Mouse (Mus musculus): ENCODE measurements around the gene Ccr1l1. TPM values are rescaled to one million over a fixed set of nuclear protein-coding genes. Genes with fewer than 3 reads are reported as not detected.
"Not testable (repeated sequence)": the region's sequence is repeated elsewhere in the genome, so short reads cannot be mapped to it uniquely, and the experiment has no call there.

Ccr1l1 gene
- total RNA-seq (2017): not detected in 3 replicates

DNA sequence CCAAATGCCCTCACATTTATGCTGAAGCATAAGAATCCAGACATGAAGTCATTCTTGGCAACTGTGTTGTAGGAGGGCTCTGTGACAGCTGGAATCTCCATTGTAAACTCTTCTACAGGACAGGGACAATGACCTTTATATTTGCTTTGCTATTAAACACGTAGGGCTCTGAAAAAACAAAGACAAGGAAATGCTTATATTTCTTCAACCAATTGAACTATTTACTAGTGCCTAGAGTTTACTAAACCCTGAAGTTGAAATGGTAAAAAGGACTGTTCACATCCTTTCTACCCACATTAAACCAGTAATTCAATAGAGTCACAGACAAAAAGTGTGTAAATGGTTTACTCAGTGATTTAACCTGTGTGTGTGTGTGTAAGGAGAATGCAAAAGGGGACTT, at the start of gene Ccr1l1:
Gene Ccr1l1, minus strand, starts transcription at position 101 of the 400 bp plus-strand sequence.
- ATAC-seq (replicated peaks; ENCODE audit: insufficient number of reproducible peaks, low FRiP score, low TSS enrichment, poor library complexity, severe bottlenecking): no peak

DNA sequence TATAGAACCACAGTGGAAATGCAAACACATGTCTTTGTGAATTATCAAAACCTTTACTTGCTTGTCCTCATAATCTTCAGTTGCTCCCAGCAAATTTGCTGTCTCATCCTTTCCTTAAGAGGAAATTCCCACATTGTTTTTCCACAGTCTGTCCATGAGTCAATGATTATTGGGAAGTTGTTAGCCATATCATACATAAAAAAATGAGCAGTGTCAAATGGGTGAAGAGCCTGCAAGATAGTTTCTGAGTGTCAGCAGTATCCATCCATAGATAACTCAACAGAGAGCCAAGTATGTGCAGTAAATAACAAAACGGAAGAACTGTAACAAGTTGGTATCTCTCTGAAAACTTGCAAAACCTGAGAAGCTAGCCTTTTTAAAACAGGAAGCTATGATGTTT, 43.5 kb upstream of the Ccr1l1 start, which contains the start of gene Ccr3:
Gene Ccr3, plus strand, starts transcription at position 301 of the 400 bp plus-strand sequence.
- no peak for ATAC-seq (replicated peaks; ENCODE audit: insufficient number of reproducible peaks, low FRiP score, low TSS enrichment, poor library complexity, severe bottlenecking)

DNA sequence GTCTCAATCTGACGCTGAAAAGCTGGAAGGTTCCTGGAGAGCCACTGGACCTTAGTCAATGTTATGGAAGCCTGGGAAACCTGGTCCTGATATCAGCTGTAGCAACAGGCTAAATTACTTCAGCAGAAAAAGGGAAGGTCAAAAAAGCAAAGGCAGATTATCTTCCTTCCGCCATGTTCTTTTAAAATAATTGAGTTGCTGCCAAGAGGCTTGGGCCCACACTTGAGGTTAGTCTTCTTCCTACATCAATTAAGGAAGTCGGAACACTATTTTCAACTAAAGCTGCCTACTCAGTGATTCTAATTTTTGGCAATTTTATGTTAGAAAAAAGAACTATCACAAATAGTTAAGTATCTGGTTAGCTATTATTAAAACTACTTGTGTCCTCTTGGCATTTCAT, 41.7 kb upstream of the Ccr1l1 start:
- peak; percentile 80 for ATAC-seq (replicated peaks; ENCODE audit: insufficient number of reproducible peaks, low FRiP score, low TSS enrichment, poor library complexity, severe bottlenecking)

DNA sequence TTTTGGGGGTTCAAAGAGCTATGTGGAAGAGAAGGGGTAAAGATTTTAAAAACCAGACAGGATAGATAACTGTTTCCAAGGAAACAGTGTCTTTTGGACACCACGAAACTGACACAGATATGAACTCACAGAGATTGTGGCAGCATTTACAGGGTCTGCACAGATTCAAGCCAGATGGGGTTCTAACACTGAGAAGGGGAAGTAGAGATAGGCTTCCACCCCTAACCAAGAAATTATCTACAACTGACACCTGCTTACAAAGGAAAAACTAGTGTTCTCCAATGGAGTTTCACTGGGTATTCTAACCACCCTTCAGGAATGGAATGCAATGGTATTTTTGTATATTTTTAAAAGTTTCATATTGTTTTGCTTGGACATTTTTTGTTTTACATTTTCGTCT, 37.8 kb upstream of the Ccr1l1 start:
- no peak for ATAC-seq (replicated peaks; ENCODE audit: insufficient number of reproducible peaks, low FRiP score, low TSS enrichment, poor library complexity, severe bottlenecking)

DNA sequence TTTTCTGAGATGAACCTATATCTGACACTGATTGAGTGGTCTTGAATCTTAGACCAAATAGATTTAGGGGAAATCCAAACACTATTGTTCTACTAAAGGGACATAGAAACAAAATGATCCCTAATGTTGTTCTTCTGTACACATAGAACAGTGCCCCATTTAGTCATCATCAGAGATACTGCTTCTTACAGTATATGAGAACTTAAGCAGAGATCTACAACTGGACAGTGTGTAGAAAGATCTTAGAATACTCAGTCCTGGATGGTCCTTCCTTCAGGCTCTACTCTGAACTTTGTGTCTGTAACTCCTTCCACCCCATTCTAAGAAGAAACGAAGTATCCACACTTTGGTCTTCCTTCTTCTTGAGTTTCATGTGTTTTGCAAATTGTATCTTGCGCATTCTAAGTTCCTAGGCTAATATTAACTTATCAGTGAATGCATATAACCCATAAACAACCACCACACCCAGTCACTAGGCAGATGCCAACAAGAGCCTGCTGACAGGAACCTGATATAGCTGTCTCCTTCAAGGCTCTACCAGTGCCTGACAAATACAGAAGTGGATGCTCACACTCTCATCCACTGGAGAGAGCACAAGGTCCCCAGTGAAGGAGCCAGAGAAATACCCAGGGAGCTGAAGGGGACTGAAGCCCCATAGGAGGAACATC, 36.9 kb upstream of the Ccr1l1 start:
- ATAC-seq (replicated peaks; ENCODE audit: insufficient number of reproducible peaks, low FRiP score, low TSS enrichment, poor library complexity, severe bottlenecking): no peak

DNA sequence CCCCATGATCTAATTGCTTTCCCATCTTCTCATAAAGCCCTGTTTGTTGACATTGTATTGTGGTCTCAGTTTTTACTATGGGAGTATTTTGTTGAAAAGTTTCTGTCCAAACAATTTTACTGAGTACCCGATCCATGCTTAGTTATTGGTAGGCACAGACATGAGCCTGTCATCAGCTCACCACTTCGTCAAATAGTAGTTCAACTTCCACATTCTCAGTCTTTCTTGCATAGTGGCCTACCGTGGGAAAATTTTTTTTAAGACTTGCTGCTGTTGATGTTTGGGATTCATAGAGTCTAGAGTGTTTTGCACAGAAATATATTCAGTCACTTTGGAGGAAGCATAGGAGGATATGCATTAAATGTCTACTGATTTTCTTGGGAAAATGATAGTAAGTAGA, 35.1 kb upstream of the Ccr1l1 start:
- ATAC-seq (replicated peaks; ENCODE audit: insufficient number of reproducible peaks, low FRiP score, low TSS enrichment, poor library complexity, severe bottlenecking): 0 out of 2 replicates have a peak, but pooled peaks have one; percentile 56

DNA sequence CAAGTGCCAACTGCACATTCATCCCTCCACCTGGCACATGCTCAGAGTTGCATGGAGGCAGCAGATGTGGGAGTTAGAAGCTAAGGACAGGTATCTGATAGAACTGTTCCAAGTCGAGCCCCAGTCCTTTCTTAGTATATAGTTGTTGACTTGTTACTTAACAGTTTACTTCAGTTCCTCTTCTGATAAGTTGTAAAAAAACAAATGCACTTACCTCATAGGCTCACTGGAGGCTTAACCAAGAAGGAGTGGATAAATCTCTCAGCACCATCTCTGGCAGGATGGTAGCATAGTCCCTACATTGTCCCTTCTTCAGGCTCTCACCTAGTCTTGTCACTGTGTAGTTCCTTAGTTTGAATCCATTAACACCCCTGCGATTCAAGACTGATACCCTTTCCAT, 34.5 kb upstream of the Ccr1l1 start:
- peak; percentile 71 for ATAC-seq (replicated peaks; ENCODE audit: insufficient number of reproducible peaks, low FRiP score, low TSS enrichment, poor library complexity, severe bottlenecking)

DNA sequence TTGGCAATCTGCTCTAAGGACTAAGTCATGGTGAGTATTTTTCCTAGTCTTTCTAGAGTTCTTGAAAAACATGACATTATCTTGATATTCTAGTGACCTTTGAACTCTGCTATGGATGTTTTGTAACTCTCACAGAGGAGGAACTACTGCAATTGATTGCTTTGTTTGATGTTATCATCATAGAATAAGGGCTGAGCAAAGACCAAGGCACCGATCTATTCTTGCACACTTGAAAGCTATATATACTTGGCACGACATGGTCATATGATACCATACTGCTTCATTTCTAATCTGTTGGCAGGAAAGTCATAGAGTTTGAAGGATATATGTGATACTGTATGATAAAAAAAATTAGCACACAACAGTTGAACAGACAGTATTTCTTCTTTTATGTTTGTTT, 21.6 kb upstream of the Ccr1l1 start:
- ATAC-seq (replicated peaks; ENCODE audit: insufficient number of reproducible peaks, low FRiP score, low TSS enrichment, poor library complexity, severe bottlenecking): no peak; the same call in 1 of the 2 replicates

DNA sequence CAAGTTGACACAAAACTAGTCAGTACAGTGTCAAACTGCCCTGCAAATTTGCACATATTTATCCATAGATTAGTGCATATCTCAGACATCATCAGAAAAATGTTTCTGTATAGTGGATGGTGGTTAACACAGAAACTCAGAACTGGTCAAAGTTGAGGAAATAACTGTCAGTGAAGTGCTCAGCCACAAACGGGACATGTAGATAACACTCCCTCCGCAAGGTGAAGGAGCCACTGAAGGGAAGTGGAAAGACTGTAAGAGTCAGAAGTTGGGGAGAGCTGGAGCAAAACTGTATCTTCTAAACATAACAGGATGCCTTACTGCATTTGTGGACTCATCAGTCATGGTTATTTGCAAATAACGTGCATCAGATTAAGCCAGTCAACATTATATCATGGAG, 19.5 kb upstream of the Ccr1l1 start:
- no peak for ATAC-seq (replicated peaks; ENCODE audit: insufficient number of reproducible peaks, low FRiP score, low TSS enrichment, poor library complexity, severe bottlenecking)

DNA sequence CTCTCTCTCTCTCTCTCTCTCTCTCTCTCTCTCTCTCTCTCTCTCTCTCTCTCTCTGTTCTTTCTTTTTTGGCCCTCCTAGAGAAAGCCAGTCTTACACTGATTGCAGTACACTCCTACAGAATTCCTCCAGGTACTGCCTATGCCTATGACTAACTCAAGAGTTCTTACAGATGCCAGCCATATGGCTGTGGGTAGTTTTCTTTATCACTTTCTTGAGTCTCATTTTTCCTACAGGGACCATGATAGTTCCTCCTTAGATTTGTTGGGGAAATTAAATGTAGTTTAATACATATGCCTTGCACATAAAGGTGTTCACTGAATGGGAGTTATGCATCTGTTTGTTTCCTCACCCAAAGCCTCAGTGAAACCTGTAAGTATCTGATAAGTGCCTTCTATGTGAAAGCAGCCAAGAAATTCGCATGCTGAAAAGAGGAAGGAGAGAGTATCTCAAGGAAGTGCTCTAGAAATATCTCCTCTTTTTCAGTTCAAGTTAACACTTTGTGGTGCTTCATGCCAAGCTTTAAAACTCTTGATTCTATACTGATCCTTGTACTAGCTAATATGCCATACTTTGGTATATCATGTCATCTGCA, 13.2 kb upstream of the Ccr1l1 start:
- peak; percentile 59 for ATAC-seq (replicated peaks; ENCODE audit: insufficient number of reproducible peaks, low FRiP score, low TSS enrichment, poor library complexity, severe bottlenecking)

DNA sequence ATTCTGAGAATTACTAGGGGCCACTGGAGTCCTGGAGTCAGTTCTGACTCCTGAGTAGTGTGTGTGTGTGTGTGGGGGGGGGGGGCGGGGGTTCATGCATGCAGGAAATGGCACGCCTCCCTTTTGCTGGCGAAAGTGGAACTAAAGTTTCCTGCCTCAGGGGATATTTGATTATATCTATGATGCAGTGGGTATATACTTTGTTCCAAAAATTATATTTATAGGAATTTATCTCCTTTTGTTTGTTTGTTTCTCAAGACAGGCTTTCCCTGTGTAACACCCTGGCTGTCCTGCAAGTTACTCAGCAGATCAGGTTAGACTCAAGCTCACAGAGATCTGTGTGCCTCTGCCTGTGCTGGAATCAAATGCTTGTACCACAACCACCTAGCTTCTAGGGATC, 11.5 kb upstream of the Ccr1l1 start:
- no peak for ATAC-seq (replicated peaks; ENCODE audit: insufficient number of reproducible peaks, low FRiP score, low TSS enrichment, poor library complexity, severe bottlenecking)

DNA sequence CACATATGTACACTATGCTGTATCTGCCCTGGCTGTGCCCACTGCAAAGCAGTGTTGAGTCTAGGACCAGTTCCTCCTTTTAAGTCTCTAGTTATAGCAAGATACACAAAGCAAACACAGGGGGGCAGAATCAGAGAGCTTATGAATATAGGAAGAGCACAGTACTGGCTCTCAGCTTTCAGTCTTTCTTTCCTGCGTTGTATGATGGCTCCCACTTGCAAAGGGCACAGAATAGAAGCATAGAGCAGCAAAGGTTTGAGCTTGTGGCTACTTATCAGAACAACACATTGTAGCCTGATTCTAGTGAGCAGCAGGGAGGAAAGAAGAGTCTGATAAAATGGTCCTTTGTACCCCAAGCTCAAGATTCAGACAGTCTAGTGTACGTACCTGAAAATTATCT, 8.0 kb upstream of the Ccr1l1 start:
- ATAC-seq (replicated peaks; ENCODE audit: insufficient number of reproducible peaks, low FRiP score, low TSS enrichment, poor library complexity, severe bottlenecking): peak; percentile 93

DNA sequence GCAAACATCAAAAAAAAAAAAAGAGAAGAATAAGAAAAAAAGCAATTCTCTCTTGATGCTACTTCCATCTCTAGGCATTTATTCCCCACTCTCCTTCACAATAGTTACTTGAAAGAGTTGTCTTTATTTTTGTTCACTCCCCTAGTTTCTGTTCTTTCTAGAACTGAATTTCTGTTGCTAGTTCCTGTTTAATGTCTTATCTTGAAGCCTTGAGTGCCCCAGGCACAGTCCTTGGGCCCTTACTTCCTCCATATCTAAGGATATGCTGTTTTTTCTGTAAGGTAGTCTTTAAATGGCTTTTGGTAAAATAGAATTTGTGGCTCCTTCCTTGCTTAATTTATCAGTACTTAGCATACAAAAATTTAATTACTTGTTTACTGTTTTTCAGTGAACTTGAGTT, 6.7 kb upstream of the Ccr1l1 start:
- ATAC-seq (replicated peaks; ENCODE audit: insufficient number of reproducible peaks, low FRiP score, low TSS enrichment, poor library complexity, severe bottlenecking): no peak

DNA sequence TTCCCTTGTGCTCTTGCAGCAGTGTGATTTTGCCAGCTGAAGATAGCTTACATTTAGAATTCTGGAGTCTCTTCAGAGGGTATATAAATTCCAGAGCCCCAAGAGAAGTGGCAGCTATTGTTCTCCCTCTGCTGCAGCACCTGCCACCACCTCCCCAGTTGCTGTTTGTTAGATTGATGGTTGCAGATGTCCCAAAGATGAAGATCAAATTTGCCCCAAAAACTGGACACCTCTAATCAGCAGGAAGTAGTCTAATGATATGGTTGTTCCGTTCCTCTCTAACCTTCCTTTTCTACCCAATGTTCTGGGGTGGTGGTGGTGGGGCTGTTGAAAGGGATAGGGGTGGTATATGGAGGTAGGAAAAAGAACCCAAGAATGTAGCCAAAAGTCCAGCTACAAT, 4.5 kb upstream of the Ccr1l1 start:
- no peak for ATAC-seq (replicated peaks; ENCODE audit: insufficient number of reproducible peaks, low FRiP score, low TSS enrichment, poor library complexity, severe bottlenecking)

DNA sequence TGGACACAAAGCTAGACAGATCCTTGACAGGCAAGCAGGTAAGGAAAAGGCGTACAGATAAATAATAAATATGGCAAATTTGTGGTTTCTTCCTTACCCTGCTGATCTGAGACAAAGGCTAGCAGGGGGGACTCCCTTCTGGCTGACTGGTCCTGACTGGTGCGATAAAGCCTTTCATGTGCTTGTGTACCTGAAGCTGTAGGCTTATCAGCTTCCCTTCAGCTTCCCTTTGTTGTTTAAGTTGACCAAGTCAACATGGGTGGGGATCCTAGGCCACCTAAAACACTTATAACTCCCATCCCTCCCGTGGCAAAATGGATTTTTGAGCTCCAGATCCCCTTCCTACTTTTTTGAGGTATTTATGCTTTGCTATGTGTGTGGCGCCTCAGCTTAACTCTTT, 3.7 kb upstream of the Ccr1l1 start:
- no peak for ATAC-seq (replicated peaks; ENCODE audit: insufficient number of reproducible peaks, low FRiP score, low TSS enrichment, poor library complexity, severe bottlenecking)

DNA sequence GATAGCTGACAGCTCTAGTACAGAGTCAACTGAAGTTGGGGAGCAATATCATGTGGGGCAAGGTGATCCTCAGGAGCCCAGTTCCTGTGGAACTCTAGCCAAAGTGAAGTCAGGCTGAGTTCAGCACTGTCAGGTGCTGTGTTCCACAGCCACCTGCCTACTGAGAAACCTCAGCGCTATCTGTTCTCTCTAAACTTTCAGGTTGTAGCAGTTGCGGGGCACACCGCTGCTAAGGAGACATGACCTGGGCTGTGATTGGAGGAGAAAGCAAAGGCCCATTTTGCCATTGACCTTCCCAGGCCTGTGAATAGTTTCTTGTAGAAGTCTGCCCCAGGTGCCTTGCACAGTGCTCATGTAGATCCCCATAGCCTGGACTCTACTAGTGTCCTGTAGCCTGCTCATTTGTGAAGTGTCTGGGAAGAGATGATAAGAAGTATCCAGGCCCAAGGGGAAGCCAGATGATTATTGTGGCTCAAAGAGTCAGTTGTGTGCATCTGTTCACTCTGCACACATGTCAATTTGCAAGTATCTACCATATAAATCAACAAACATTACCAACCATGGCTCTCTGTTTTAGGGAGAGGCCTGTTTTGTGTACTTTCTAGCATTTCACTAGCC, 2.8 kb upstream of the Ccr1l1 start:
- ATAC-seq (replicated peaks; ENCODE audit: insufficient number of reproducible peaks, low FRiP score, low TSS enrichment, poor library complexity, severe bottlenecking): not testable (repeated sequence)

DNA sequence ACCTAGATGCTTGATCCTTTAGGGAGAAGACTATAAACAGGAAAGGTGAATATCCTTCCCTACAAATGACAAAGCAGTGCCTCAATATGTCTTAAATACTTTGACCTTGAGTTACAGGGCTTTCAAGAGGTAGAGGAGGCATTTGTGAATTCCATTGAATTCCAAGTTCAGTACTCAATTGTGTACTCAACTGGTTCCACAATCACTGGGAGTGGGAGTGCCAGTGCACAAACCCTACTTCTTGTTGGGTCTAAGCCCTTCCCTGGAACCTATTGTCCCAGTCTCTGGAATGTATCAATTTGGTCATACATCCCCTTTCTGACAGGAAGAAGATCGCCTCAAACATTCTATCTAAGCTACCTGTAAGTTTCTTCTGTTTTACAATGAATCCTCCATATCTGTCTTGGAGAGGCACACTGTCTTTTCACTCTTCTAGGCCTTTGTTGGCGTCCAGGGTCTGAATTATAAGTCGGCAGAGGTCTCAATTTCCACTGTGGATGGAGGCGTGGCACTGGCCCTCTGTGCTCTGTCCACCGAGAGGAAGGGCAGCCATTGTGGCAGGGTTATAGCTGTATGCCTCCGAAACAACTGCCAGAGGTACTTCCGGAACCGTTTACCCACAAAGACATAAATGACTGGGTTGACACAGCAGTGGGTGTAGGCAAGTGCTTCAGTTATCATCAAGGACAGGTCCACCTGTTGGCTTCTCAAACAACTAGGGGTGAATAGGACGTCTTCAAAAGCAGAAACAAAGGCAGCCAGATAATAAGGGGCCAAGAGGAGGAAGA, 1.1 kb downstream of the Ccr1l1 start:
- ATAC-seq (replicated peaks; ENCODE audit: insufficient number of reproducible peaks, low FRiP score, low TSS enrichment, poor library complexity, severe bottlenecking): no peak; the same call in 1 of the 2 replicates

DNA sequence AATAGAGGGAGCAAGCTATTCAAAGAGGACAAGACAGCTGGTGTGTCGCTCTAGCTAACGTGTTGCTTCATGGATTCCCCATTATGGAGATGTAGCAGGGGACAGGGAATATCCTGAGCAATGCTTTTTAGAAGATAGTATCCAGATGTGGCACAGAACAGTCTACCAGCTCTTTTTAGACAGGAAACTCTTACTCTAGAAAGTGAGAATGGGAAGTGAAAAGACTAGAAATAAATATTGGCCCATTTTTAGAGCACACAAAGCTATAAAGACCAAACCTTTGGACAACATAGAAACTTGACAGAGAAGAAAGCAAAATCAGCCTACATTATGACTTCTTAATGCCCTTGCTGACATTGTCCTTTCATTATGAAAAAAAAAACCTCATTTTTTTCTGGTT, 2.6 kb downstream of the Ccr1l1 start:
- ATAC-seq (replicated peaks; ENCODE audit: insufficient number of reproducible peaks, low FRiP score, low TSS enrichment, poor library complexity, severe bottlenecking): no peak

DNA sequence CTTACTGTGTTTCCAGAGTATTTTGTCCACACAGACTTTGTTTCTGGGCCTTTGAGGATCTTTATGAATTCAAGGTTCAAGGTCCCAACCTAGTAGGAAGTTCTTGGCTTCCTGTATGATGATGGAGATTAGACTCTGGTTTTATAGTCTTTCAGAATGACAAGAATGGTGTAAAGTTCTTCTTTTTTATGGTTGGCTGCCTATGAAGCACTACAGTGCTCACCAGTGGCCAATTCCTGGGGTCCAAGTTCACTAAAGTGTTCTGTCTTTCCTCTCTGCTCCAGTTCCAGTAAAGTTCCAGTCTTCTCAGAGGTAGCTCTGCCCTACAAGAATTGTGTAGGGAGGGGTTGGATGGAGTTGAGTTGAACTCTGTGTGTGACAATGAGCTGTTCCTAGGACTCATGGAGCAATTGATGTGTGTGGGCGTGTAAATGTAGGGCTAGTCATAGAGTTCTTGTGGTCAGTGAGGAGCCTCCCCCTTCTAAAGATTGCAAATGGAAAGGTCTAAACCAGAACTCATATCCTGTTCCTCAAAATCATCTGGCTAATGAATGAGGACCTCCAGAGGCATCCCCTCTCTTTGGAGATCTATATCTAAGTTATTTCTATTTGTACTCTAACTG, 9.8 kb downstream of the Ccr1l1 start, which contains the start of gene Ccr1:
Gene Ccr1, minus strand, starts transcription at position 403 of the 623 bp plus-strand sequence.
- peak; percentile 87 for ATAC-seq (replicated peaks; ENCODE audit: insufficient number of reproducible peaks, low FRiP score, low TSS enrichment, poor library complexity, severe bottlenecking)

Data from monocyte, adult 5-6 weeks (primary cell).